Mouse (Mus musculus) lung, postnatal 0 days (tissue): ENCODE measurements around the gene Ap3m1. TPM values are rescaled to one million over a fixed set of nuclear protein-coding genes. Genes with fewer than 3 reads are reported as not detected.

Experiments
- ATAC-seq: fragments of 200-750 bp; cut with Nextera tagmentation; 2 replicates; pipeline ENCODE4 v1.8.0; 2017; ENCODE audit warnings: moderate library complexity
- DNase-seq: peaks from one replicate; pipeline ENCODE4 v3.0.0-alpha.2; 2016; ENCODE audit warnings: low spot score
- H3K27ac ChIP-seq: fragments of 300-500 bp; sonication (generic); 2 replicates; pipeline ENCODE4 v1.5.1; 2014; ENCODE audit warnings: antibody characterized with exemption, mild to moderate bottlenecking, low read length, mixed read lengths
- H3K27me3 ChIP-seq: fragments of 300-500 bp; sonication (generic); replicated peaks from 2 replicates; pipeline ENCODE4 v1.6.1; 2014; ENCODE audit warnings: low read length, mixed read lengths; ENCODE audit not compliant: insufficient read depth
- H3K36me3 ChIP-seq: fragments of 300-500 bp; sonication (generic); 2 replicates; pipeline ENCODE4 v1.6.1; 2014; ENCODE audit warnings: low read length, mixed read lengths; ENCODE audit not compliant: insufficient read depth
- H3K4me1 ChIP-seq: fragments of 300-500 bp; sonication (generic); 2 replicates; pipeline ENCODE4 v1.6.1; 2014; ENCODE audit warnings: antibody characterized with exemption, low read depth, low read length, mixed read lengths; ENCODE audit not compliant: insufficient read depth
- H3K4me2 ChIP-seq: fragments of 300-500 bp; sonication (generic); replicated peaks from 2 replicates; pipeline ENCODE4 v1.6.1; 2014; ENCODE audit warnings: low read depth, mild to moderate bottlenecking, low read length, moderate library complexity, mixed read lengths
- H3K4me3 ChIP-seq: fragments of 300-500 bp; sonication (generic); 2 replicates; pipeline ENCODE4 v1.5.1; 2014; ENCODE audit warnings: low read depth, low read length
- H3K9ac ChIP-seq: fragments of 300-500 bp; sonication (generic); replicated peaks from 2 replicates; pipeline ENCODE4 v1.6.1; 2014; ENCODE audit warnings: low read depth, mild to moderate bottlenecking
- H3K9me3 ChIP-seq: fragments of 300-500 bp; sonication (generic); 2 replicates; pipeline ENCODE4 v1.6.1; 2016; ENCODE audit warnings: low read length, mixed read lengths
- CTCF ChIP-seq: IDR thresholded peaks from 2 replicates; pipeline ENCODE4 v1.5.1; 2016; ENCODE audit warnings: antibody characterized with exemption, mild to moderate bottlenecking
- EP300 ChIP-seq: IDR thresholded peaks from 2 replicates; pipeline ENCODE4 v1.6.1; 2016; ENCODE audit warnings: antibody characterized with exemption, mild to moderate bottlenecking, control low read depth
- WGBS: fragments of 180-500 bp; shearing (Covaris S2); extraction: QIAGEN DNeasy Blood & Tissue Kit; methylation state at CpG from one replicate; pipeline ENCODE4 v1.1.7; 2014; 5-methylcytosine and 5-hydroxymethylcytosine counted together
- polyA plus RNA-seq: library from polyadenylated mRNA; unstranded; fragments of >200 nt; fragmentation: Nextera tagmentation; extraction: Ambion mirVana; gene quantifications from 2 replicates; pipeline ENCODE4 v1.2.1, GENCODE M21; 2015

The Ap3m1 gene
- polyA plus RNA-seq, 1 experiment from 2014 or later, result 39.3 TPM

DNA sequence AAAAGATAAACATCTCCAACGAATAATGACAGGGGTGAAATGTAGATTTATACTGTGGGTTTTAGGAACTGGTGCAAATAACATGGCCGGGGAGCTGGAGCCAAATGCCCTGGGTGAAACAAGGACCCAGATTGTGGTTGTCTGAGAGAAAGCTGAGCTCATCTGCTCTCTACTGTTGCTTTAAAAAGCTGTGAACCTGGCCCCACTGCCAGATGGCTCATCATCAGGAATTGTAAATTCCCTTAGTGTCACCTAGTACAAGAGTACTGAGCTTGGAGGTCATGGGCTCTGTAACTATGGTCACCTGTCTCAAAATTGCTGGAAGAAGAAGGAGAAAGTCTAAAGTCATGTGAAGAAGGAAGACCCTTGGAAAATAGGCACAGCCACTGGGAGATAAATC lies 6.7 kb upstream of the Ap3m1 start:
- Histone ChIP-seq H3K4me2 (no peak overlapping the region), H3K9me3 (no peaks in the 10 kb centered on the region), H3K27me3 (no peaks in the 10 kb centered on the region), H3K4me1 (peaks cover 8% of the 10 kb centered on the region; the same call in 1 of the 2 replicates), H3K27ac (no peak overlapping the region), H3K36me3 (no peaks in the 10 kb centered on the region), H3K4me3 (no peak overlapping the region), H3K9ac (no peak overlapping the region)
- WGBS, result 73% methylated on average over 2 of the region's 2 CpGs
- no peak for ATAC-seq
- no peak for TF ChIP-seq EP300
- TF ChIP-seq CTCF, result no peak
- no peak for DNase-seq

DNA sequence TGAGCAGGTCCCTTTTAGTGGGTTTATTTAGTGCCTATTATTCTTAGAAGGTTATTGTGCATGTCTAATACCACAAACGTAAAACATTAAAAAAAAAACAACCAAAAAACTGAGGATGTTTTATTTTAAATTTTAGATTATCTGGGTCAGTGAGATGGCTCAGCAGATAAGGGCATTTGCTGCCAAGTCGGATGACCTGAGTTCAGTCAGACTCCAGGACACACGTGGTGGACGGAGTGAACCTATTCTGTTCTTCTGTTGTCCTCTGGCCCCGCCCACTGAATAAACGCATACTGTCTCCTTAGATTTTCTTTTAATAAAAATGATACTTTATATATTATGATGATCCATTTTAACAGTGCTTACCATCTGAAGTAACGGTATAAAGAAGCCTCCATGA lies 1.3 kb upstream of the Ap3m1 start:
- ATAC-seq, result no peak
- Histone ChIP-seq H3K27ac (no peak overlapping the region), H3K9me3 (no peaks in the 10 kb centered on the region), H3K36me3 (no peaks in the 10 kb centered on the region), H3K4me3 (peak overlapping the region; percentile 83; the same call in 1 of the 2 replicates), H3K4me1 (no peaks in the 10 kb centered on the region), H3K27me3 (no peaks in the 10 kb centered on the region), H3K4me2 (peak overlapping the region; percentile 96), H3K9ac (no peak overlapping the region)
- 46% methylated on average over 7 of the region's 7 CpGs for WGBS
- no peak for TF ChIP-seq EP300
- TF ChIP-seq CTCF, result no peak
- DNase-seq, result no peak

DNA sequence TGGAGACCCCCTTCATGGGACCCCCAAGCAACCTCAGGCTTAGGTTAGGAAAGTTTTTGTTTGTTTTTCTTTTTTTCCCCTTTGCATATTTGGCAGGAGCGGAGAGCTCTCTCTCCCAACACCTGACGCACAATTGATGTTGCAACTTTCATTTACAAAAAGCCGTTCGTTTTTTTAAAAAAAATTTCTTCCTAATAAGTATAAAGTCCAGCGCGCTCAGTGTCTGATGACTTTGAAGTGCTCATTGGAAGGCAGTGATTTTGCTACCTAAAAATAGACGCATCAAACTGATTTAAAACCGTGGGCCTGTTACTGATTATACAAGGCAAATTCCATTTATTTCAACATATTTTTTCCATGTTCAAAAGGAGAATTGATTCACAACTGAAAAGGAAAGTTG lies 843 bp upstream of the Ap3m1 start:
- Histone ChIP-seq H3K4me3 (peak overlapping the region; percentile 83), H3K9ac (peak overlapping the region; percentile 48), H3K27ac (peak overlapping the region; percentile 96), H3K36me3 (no peaks in the 10 kb centered on the region), H3K27me3 (no peaks in the 10 kb centered on the region), H3K4me2 (peak overlapping the region; percentile 96), H3K9me3 (no peaks in the 10 kb centered on the region), H3K4me1 (no peaks in the 10 kb centered on the region)
- DNase-seq, result peak; percentile 82
- WGBS, result 4% methylated on average over 8 of the region's 8 CpGs
- ATAC-seq, result no peak
- no peak for TF ChIP-seq EP300
- no peak for TF ChIP-seq CTCF

DNA sequence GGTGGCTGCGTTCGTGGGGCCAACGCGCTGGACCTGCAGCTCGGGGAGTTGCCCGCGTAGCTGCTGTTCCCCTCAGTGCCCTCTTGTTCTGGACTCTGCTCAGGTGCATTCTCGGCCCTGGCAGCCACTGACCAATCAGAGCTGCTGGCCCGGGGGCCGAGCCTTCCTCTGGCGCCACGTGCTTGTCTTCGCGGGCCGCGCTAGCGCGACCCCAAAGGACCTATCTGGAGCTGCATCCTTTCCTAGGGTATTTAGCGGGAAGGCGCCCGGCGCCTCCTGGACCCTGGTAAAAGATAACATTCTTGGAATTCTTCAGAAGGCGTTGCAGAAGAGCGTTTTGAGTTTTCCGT lies 448 bp upstream of the Ap3m1 start:
- H3K4me2 ChIP-seq, result peak overlapping the region; percentile 96
- peak; percentile 52 for TF ChIP-seq CTCF
- no peak for TF ChIP-seq EP300
- H3K27me3 ChIP-seq, result no peaks in the 10 kb centered on the region
- no peaks in the 10 kb centered on the region for H3K9me3 ChIP-seq
- H3K4me3 ChIP-seq, result peak overlapping the region; percentile 83
- H3K9ac ChIP-seq, result peak overlapping the region; percentile 48
- WGBS, result under 1% methylated on average over 25 of the region's 25 CpGs
- no peaks in the 10 kb centered on the region for H3K36me3 ChIP-seq
- peak overlapping the region; percentile 96 for H3K27ac ChIP-seq
- no peaks in the 10 kb centered on the region for H3K4me1 ChIP-seq
- peak; percentile 67 for ATAC-seq
- peak; percentile 85 for DNase-seq

DNA sequence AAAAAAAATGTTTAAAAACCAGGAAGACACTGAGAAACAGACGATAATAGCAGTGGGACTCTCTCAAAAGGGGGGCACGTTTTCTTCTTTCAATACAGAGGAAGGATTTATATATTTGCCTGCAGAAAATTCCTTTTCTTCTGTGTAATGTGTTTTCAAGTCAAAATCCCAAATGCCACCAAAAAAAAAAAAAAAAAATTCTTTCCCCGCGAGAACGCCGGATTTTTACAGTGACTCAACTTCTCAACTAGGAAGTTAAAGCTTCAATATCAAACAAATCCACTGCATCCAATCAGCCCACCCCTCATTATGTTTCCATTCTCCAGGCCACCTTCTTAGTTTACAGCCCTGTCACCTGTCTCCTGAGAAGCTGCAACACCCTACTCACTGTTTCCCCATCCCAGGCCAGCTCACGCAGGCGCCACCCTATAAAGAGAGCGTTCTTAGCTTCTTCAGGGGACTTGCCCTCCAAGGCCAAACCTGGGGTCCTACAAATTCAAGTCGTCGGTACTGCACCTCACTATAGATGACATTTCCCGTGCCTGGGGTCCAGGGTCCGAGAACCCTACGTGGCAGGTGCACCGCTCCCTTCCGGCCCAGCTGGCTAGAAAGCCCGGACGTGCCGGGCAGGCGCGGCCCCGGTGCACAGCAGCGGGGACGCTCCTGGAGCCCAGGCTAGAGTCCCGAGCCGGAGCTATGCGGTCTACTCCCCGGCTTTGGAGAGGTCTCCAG lies 762 bp downstream of the Ap3m1 start:
- peak overlapping the region; percentile 75 for H3K9ac ChIP-seq
- H3K9me3 ChIP-seq, result no peaks in the 10 kb centered on the region
- H3K27me3 ChIP-seq, result no peaks in the 10 kb centered on the region
- ATAC-seq (no peak), DNase-seq (no peak)
- WGBS, result 7% methylated on average over 28 of the region's 28 CpGs
- peak overlapping the region; percentile 83 for H3K4me3 ChIP-seq
- H3K4me1 ChIP-seq, result no peaks in the 10 kb centered on the region
- peak overlapping the region; percentile 96 for H3K27ac ChIP-seq
- H3K36me3 ChIP-seq, result no peaks in the 10 kb centered on the region
- no peak for TF ChIP-seq CTCF
- TF ChIP-seq EP300, result no peak
- peak overlapping the region; percentile 96 for H3K4me2 ChIP-seq

DNA sequence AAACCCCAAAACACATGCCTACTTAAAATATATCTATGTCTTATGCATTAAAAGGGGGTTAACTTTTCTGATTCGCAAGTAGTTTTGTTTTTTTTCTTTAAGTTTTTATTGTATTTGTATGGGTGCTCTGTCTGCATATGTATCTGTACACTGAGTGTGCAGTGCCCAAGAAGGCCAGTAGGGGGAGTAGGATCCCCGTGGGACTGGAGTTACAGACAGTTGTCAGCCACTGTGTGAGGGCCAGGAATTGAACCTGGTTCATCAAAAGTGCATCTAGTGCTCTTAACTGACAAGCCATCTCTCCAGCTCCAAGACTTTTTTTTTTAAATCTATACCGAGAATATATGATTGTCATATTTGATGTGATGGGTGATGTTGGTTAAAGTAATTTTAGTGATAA lies 1.6 kb downstream of the Ap3m1 start:
- Histone ChIP-seq H3K27me3 (no peaks in the 10 kb centered on the region), H3K36me3 (no peaks in the 10 kb centered on the region), H3K9ac (no peak overlapping the region), H3K4me2 (no peak overlapping the region), H3K4me1 (no peaks in the 10 kb centered on the region), H3K27ac (no peak overlapping the region), H3K4me3 (no peak overlapping the region), H3K9me3 (no peaks in the 10 kb centered on the region)
- DNase-seq, result peak; percentile 19
- 71% methylated on average over 3 of the region's 3 CpGs for WGBS
- no peak for ATAC-seq
- TF ChIP-seq EP300 (no peak), CTCF (peak; percentile 72)

DNA sequence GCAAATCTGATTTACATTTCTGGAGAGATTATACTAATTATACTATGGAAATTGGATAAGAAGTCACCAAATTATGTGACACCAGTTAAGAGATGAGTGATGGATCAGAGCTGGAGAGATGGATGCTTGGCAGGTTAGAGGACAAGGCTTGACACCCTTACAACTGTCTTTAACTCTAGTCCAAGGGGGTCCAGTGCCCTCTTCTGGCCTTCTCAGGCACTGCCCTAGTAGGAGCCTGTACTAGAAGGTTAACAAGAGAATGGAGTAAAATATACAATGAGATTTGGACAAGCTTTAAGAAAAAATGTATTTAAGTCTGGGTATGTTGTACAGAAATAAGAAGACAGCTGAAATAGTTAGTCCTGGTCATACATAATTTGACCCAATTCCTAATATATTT lies 3.4 kb downstream of the Ap3m1 start:
- TF ChIP-seq CTCF (peak; percentile 74), EP300 (no peak)
- H3K9me3 ChIP-seq, result no peaks in the 10 kb centered on the region
- ATAC-seq (no peak), DNase-seq (peak; percentile 72)
- no peaks in the 10 kb centered on the region for H3K36me3 ChIP-seq
- no peak overlapping the region for H3K4me3 ChIP-seq
- no peaks in the 10 kb centered on the region for H3K4me1 ChIP-seq
- H3K27me3 ChIP-seq, result no peaks in the 10 kb centered on the region
- no peak overlapping the region for H3K27ac ChIP-seq
- no peak overlapping the region for H3K4me2 ChIP-seq
- H3K9ac ChIP-seq, result no peak overlapping the region
